Mouse (Mus musculus) erythroblast, embryonic 14.5 days (primary cell): ENCODE measurements around the gene Zfp872.

Experiments used
- GATA1 ChIP-seq: IDR thresholded peaks from 2 replicates; pipeline ENCODE4 v1.6.1; 2012; ENCODE audit warnings: low read length, inconsistent platforms, mixed read lengths
- TAL1 ChIP-seq: IDR thresholded peaks from 3 replicates; pipeline ENCODE4 v1.6.1; 2012; ENCODE audit warnings: low read length, inconsistent platforms, mixed read lengths

DNA sequence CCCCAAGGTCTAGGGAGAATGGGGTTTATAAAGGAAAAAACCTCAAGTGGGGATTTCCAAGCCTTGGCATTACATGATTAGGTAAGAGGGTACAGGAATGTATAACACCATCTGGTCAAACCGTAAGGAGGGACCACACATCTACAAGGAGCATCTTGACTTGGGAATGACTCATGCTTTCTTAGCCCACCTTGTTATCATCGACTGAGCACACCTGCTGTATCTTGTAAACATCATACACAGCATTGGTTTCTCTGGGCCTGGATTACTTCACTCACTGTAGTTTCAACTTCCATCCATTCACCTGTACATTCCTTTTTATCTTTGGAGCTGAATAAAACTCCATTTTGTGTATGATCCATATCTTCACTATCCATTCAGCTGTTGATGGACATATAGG, 56.4 kb downstream of the Zfp872 start:
- TF ChIP-seq GATA1 (no peak), TAL1 (no peak)
